Mouse (Mus musculus) myocyte (in vitro differentiated cells): Measurements from ENCODE around the gene Polr2m. TPM values are rescaled to one million over a fixed set of nuclear protein-coding genes. Genes with fewer than 3 reads are reported as not detected.

Experiments
- H3K27me3 ChIP-seq: one replicate; pipeline ENCODE4 v1.6.1; 2011; ENCODE audit not compliant: control insufficient read depth, insufficient read depth, insufficient read length
- H3K36me3 ChIP-seq: one replicate; pipeline ENCODE4 v1.6.1; 2011; ENCODE audit not compliant: control insufficient read depth, insufficient read depth
- H3K4me2 ChIP-seq: one replicate; pipeline ENCODE4 v1.6.1; 2011; ENCODE audit warnings: low read depth, control low read depth
- H3K4me3 ChIP-seq: one replicate; pipeline ENCODE4 v1.5.1; 2011; ENCODE audit warnings: mild to moderate bottlenecking, control low read depth, moderate library complexity
- H3K79me2 ChIP-seq: one replicate; pipeline ENCODE4 v1.6.1; 2011; ENCODE audit not compliant: control insufficient read depth, insufficient read depth
- H3ac ChIP-seq: one replicate; pipeline ENCODE4 v1.6.1; 2011; ENCODE audit not compliant: control insufficient read depth, insufficient read length
- CEBPB ChIP-seq: IDR thresholded peaks from 2 replicates; pipeline ENCODE4 v1.6.1; 2011; ENCODE audit warnings: mild to moderate bottlenecking, moderate library complexity; ENCODE audit not compliant: poor library complexity, insufficient read depth, severe bottlenecking
- E2F4 ChIP-seq: IDR thresholded peaks from one replicate; pipeline ENCODE4 v1.6.1; 2011; ENCODE audit warnings: mild to moderate bottlenecking, control low read depth, moderate library complexity; ENCODE audit not compliant: insufficient read depth
- MAX ChIP-seq: IDR thresholded peaks from one replicate; pipeline ENCODE4 v1.6.1; 2011; ENCODE audit warnings: low read depth, mild to moderate bottlenecking, control low read depth
- MYOD1 ChIP-seq, 3 experiments: IDR thresholded peaks; one replicate each; pipeline ENCODE4 v1.6.1; 2011; ENCODE audit warnings: control low read depth in 2 of 3, low read depth in 2 of 3, mild to moderate bottlenecking in 2 of 3, moderate library complexity in 1 of 3; ENCODE audit not compliant: insufficient read length in 2 of 3, control insufficient read depth in 1 of 3
- MYOG ChIP-seq, 3 experiments: IDR thresholded peaks; one replicate each; pipeline ENCODE4 v1.6.1; 2011; ENCODE audit warnings: control low read depth in 2 of 3, low read depth in 2 of 3, mild to moderate bottlenecking in 2 of 3; ENCODE audit not compliant: insufficient read length in 2 of 3, control insufficient read depth in 1 of 3, insufficient read depth in 1 of 3
- POLR2A ChIP-seq: IDR thresholded peaks from one replicate; pipeline ENCODE4 v1.6.1; 2011; ENCODE audit warnings: low read depth, mild to moderate bottlenecking, control low read depth, moderate library complexity; ENCODE audit not compliant: insufficient read length
- POLR2AphosphoS2 ChIP-seq: IDR thresholded peaks from one replicate; pipeline ENCODE4 v1.6.1; 2011; ENCODE audit warnings: low read depth, control low read depth; ENCODE audit not compliant: insufficient read length
- REST ChIP-seq: IDR thresholded peaks from one replicate; pipeline ENCODE4 v1.6.1; 2011; ENCODE audit warnings: mild to moderate bottlenecking, control low read depth, moderate library complexity; ENCODE audit not compliant: insufficient read depth, insufficient read length
- SRF ChIP-seq: IDR thresholded peaks from one replicate; pipeline ENCODE4 v1.6.1; 2011; ENCODE audit warnings: low read depth; ENCODE audit not compliant: control insufficient read depth, insufficient read length
- TCF12 ChIP-seq: IDR thresholded peaks from one replicate; pipeline ENCODE4 v1.6.1; 2011; ENCODE audit warnings: mild to moderate bottlenecking, control low read depth; ENCODE audit not compliant: poor library complexity, insufficient read depth, severe bottlenecking
- TCF3 ChIP-seq: IDR thresholded peaks from one replicate; pipeline ENCODE4 v1.6.1; 2011; ENCODE audit warnings: low read depth, control low read depth; ENCODE audit not compliant: insufficient read length
- USF1 ChIP-seq: IDR thresholded peaks from one replicate; pipeline ENCODE4 v1.6.1; 2011; ENCODE audit warnings: low read depth, mild to moderate bottlenecking, control low read depth, moderate library complexity
- polyA plus RNA-seq: library from polyadenylated mRNA; unstranded; fragments of >200 nt; fragmentation: generic; extraction: Trizol; gene quantifications from one replicate; pipeline ENCODE4 v1.2.1, GENCODE M21; 2012; ENCODE audit warnings: missing spikeins

Polr2m gene
- polyA plus RNA-seq, 1 experiment, result 146 TPM

DNA sequence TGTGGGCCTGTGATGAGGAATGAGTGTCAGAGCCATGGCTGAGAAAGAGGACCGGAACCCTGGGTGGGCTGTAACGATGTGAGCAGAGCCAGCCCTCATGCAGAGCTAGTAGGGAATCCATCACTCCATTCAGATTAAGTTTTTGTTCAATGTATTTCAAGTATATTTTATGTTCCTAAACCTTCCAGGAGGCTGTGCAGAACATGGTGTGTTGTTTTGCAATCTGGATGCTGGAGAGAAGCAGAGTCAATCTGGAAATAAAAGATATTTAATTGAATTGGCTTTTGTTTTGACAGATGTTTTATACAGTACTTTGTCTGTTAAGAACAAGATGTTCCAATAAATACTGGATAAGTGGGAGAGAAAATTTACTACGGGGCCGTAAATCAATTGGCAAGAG lies 29.0 kb downstream of the Polr2m start:
- TF ChIP-seq POLR2AphosphoS2 (no peak), USF1 (no peak), MAX (no peak), TCF12 (no peak), MYOD1 (IDR thresholded peaks at IDR 0.05; ENCODE audit: control insufficient read depth in 1 of 3, insufficient read length in 2 of 3, low read depth in 2 of 3) (no peak), REST (no peak), MYOG (IDR thresholded peaks at IDR 0.05; ENCODE audit: control insufficient read depth in 1 of 3, insufficient read depth in 1 of 3, insufficient read length in 2 of 3, low read depth in 2 of 3) (no peak), POLR2A (no peak), TCF3 (no peak), E2F4 (no peak), CEBPB (no peak), SRF (no peak)
- no peak overlapping the region for H3K4me3 ChIP-seq
- H3K4me2 ChIP-seq, result no peak overlapping the region
- H3K27me3 ChIP-seq, result peaks cover 17% of the 10 kb centered on the region
- no peaks in the 10 kb centered on the region for H3K36me3 ChIP-seq
- H3K79me2 ChIP-seq, result no peaks in the 10 kb centered on the region
- no peak overlapping the region for H3ac ChIP-seq

DNA sequence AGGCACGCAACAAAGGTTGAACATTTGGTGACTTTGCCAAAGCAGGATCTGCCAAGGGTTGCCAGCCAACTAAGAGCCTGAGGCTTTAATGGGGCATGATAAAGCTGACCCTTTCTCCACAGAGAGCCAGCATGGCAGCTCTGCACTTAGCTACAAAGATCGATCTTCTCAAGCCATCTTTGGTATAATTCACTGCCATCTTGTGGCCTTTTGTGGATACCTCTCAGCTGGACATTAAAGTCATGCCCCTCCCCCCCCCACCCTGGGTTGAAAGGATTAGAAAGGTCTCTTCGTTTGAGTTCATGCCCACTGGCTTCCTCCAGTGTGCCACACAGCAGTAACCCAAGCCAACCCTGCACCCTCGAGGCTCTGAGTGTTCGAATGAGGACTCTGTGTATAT lies 31.8 kb downstream of the Polr2m start:
- Histone ChIP-seq H3K27me3 (peaks cover 17% of the 10 kb centered on the region), H3K4me2 (no peak overlapping the region), H3ac (no peak overlapping the region), H3K36me3 (no peaks in the 10 kb centered on the region), H3K79me2 (no peaks in the 10 kb centered on the region), H3K4me3 (no peak overlapping the region)
- TF ChIP-seq POLR2AphosphoS2 (no peak), REST (no peak), POLR2A (no peak), MYOD1 (IDR thresholded peaks at IDR 0.05; ENCODE audit: control insufficient read depth in 1 of 3, insufficient read length in 2 of 3, low read depth in 2 of 3) (no peak), USF1 (no peak), MYOG (IDR thresholded peaks at IDR 0.05; ENCODE audit: control insufficient read depth in 1 of 3, insufficient read depth in 1 of 3, insufficient read length in 2 of 3, low read depth in 2 of 3) (no peak), TCF3 (no peak), MAX (no peak), CEBPB (no peak), SRF (no peak), E2F4 (no peak), TCF12 (no peak)

- TF ChIP-seq MYOD1 (IDR thresholded peaks at IDR 0.05; ENCODE audit: control insufficient read depth in 1 of 3, insufficient read length in 2 of 3, low read depth in 2 of 3) (no peak), POLR2AphosphoS2 (no peak), E2F4 (no peak), MAX (no peak), TCF12 (no peak), SRF (no peak)
- Histone ChIP-seq H3K4me3 (no peak overlapping the region), H3K79me2 (no peaks in the 10 kb centered on the region), H3K27me3 (peaks cover 17% of the 10 kb centered on the region), H3K4me2 (no peak overlapping the region), H3K36me3 (no peaks in the 10 kb centered on the region), H3ac (no peak overlapping the region)
Observed at GRCm38 (mm10) chr9:71453352-71453751, 32.4 kb downstream of the Polr2m start.

GRCm38 (mm10) chr9:71450626-71451025 lies 35.1 kb downstream of the Polr2m start:
- no peaks in the 10 kb centered on the region for H3K36me3 ChIP-seq
- no peaks in the 10 kb centered on the region for H3K79me2 ChIP-seq
- H3K27me3 ChIP-seq, result peaks cover 17% of the 10 kb centered on the region
- H3K4me3 ChIP-seq, result no peak overlapping the region
- TF ChIP-seq SRF, result no peak
- no peak for TF ChIP-seq MYOG (IDR thresholded peaks at IDR 0.05; ENCODE audit: control insufficient read depth in 1 of 3, insufficient read depth in 1 of 3, insufficient read length in 2 of 3, low read depth in 2 of 3)
- TF ChIP-seq MAX, result no peak
- no peak for TF ChIP-seq CEBPB
- TF ChIP-seq TCF3, result no peak
- TF ChIP-seq E2F4, result no peak
- no peak for TF ChIP-seq MYOD1 (IDR thresholded peaks at IDR 0.05; ENCODE audit: control insufficient read depth in 1 of 3, insufficient read length in 2 of 3, low read depth in 2 of 3)
- TF ChIP-seq POLR2AphosphoS2, result no peak
- TF ChIP-seq REST, result no peak
- TF ChIP-seq USF1, result no peak
- no peak for TF ChIP-seq TCF12
- no peak for TF ChIP-seq POLR2A
- no peak overlapping the region for H3K4me2 ChIP-seq
- no peak overlapping the region for H3ac ChIP-seq

DNA sequence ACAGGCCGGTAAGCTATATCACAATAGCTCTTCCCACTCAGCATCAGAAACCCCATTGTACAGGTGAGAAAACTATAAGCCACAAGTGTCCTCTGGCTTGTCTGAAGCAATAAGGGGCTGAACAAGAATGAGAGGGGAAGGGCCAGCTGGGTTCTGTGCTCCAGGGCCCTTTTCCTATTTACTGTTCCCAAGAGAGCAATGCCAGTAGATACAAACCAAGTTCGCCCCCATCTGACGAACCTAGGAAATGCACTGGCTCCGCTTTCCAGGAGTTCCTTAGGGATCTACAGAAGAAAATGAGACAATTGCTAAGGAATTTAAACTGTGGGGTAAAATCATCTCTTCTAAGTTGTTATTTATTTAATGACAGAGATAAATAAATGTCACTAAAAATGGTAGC lies 38.2 kb downstream of the Polr2m start:
- no peak overlapping the region for H3K4me2 ChIP-seq
- H3K36me3 ChIP-seq, result no peaks in the 10 kb centered on the region
- H3K27me3 ChIP-seq, result peaks cover 7% of the 10 kb centered on the region
- H3K79me2 ChIP-seq, result no peaks in the 10 kb centered on the region
- no peak overlapping the region for H3ac ChIP-seq
- no peak overlapping the region for H3K4me3 ChIP-seq
- TF ChIP-seq E2F4 (no peak), MAX (no peak), SRF (no peak), MYOG (IDR thresholded peaks at IDR 0.05; ENCODE audit: control insufficient read depth in 1 of 3, insufficient read depth in 1 of 3, insufficient read length in 2 of 3, low read depth in 2 of 3) (no peak), TCF3 (no peak), USF1 (no peak), TCF12 (no peak), POLR2A (no peak)
